Mouse (Mus musculus): ENCODE results near the gene Cnot2. TPM values are rescaled to one million over a fixed set of nuclear protein-coding genes. Genes with fewer than 3 reads are reported as not detected.

Cnot2 gene
- polyA plus RNA-seq, 1 experiment from 2014 or later: 73.4 TPM

DNA sequence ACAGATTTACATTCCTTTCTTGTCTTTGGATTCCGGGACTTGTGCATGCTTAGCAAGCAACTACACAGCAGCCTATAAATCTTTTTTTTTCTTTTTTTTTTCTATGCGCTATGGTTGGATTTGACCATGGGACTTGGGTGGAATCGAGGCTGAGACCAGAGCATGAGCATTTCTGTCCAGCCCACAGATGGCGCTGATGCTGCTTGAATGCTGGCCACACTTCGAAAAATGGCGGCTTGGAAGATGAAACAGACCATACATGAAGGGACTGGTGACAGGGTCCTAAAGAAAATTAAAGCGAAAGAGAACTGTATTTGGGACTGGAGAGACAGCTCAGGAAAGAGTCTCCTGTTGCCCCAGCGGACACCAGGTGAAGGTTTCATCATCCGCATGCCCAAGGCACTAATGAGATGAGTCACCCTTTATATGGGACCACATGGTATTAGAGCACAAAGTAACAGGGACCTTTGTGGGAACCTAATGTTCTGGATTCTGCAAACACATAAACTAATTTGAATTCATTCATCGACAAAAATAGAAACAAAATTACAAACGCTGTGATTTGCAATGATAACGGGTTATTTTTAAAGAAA, 117.5 kb downstream of the Cnot2 start:
- no peak for ATAC-seq (replicated peaks; ENCODE audit: low FRiP score, low read depth)
- WGBS: 92% methylated on average over 12 of the region's 12 CpGs

DNA sequence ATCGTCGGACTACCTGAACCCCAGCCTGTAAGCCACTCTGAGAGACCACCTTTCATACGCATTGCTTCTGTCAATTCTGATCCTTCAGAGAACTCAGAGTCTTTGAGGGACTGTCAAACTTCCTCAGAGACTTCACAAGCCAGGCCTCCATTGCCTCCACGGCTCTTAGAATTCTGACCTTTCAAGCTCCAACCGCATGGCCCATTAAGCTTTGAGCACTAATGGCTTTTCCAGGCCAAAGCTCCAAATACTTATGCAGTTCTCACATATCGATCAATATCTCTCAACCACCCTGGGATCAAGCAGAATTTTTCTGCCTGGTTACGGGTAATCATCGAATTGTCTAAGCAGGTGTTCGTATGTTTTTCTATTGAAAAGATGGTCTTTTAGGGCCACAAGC, 119.9 kb downstream of the Cnot2 start:
- ATAC-seq (replicated peaks; ENCODE audit: low FRiP score, low read depth) (no peak), DNase-seq (ENCODE audit: low spot score) (no peak)
- no peak for TF ChIP-seq CTCF (IDR thresholded peaks at IDR 0.05; ENCODE audit: low read depth)
- H3K9ac ChIP-seq (ENCODE audit: low read depth, low read length): no peak overlapping the region
- H3K4me3 ChIP-seq (replicated peaks; ENCODE audit: low read depth, low read length): no peak overlapping the region
- H3K27me3 ChIP-seq (ENCODE audit: insufficient read depth, low read length): no peaks in the 10 kb centered on the region
- WGBS: 56% methylated on average over 9 of the region's 9 CpGs
- no peaks in the 10 kb centered on the region for H3K4me1 ChIP-seq (replicated peaks; ENCODE audit: insufficient read depth, low read length)
- H3K36me3 ChIP-seq (ENCODE audit: insufficient read depth, low read length): no peaks in the 10 kb centered on the region
- H3K27ac ChIP-seq: no peak overlapping the region
- no peak overlapping the region for H3K4me2 ChIP-seq (ENCODE audit: low read length)
- no peaks in the 10 kb centered on the region for H3K9me3 ChIP-seq (replicated peaks; ENCODE audit: low read length)

More for the DNA sequence above, 117.5 kb downstream of the Cnot2 start:
- no peaks in the 10 kb centered on the region for H3K9me3 ChIP-seq (replicated peaks; ENCODE audit: low read length)
- no peaks in the 10 kb centered on the region for H3K36me3 ChIP-seq (ENCODE audit: insufficient read depth, low read length)
- no peak overlapping the region for H3K4me2 ChIP-seq (ENCODE audit: low read length)
- no peak overlapping the region for H3K9ac ChIP-seq (ENCODE audit: low read depth, low read length)
- H3K4me1 ChIP-seq (replicated peaks; ENCODE audit: insufficient read depth, low read length): no peaks in the 10 kb centered on the region
- no peaks in the 10 kb centered on the region for H3K27me3 ChIP-seq (ENCODE audit: insufficient read depth, low read length)
- peak; percentile 5; the same call in 1 of the 2 replicates for TF ChIP-seq CTCF (IDR thresholded peaks at IDR 0.05; ENCODE audit: low read depth)
- no peak overlapping the region for H3K4me3 ChIP-seq (replicated peaks; ENCODE audit: low read depth, low read length)
- H3K27ac ChIP-seq: no peak overlapping the region
- DNase-seq (ENCODE audit: low spot score): no peak

DNA sequence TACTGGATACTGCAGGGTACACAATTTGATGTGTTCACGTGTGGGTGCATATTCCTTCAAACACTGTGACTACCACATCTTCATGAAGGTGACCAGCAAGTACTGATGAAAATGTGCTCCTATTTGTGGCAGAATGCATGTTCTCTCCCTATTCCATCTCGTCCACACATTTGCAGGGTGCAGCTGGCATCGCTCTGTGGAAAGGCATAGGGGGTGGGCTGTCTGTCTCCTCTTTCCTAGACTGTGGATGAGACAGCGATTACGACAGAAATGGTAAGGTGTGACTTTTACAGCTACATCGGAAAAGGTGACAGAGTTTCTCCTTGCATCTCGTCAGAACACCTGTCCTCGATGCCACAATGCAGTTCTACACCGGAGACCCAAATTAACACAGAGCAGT, 122.5 kb downstream of the Cnot2 start:
- H3K9ac ChIP-seq (ENCODE audit: low read depth, low read length): no peak overlapping the region
- no peak for ATAC-seq (replicated peaks; ENCODE audit: low FRiP score, low read depth)
- WGBS: 91% methylated on average over 9 of the region's 9 CpGs
- no peak overlapping the region for H3K4me3 ChIP-seq (replicated peaks; ENCODE audit: low read depth, low read length)
- no peak for TF ChIP-seq CTCF (IDR thresholded peaks at IDR 0.05; ENCODE audit: low read depth)
- H3K27ac ChIP-seq: no peak overlapping the region
- no peaks in the 10 kb centered on the region for H3K4me1 ChIP-seq (replicated peaks; ENCODE audit: insufficient read depth, low read length)
- no peaks in the 10 kb centered on the region for H3K36me3 ChIP-seq (ENCODE audit: insufficient read depth, low read length)
- no peak overlapping the region for H3K4me2 ChIP-seq (ENCODE audit: low read length)
- H3K9me3 ChIP-seq (replicated peaks; ENCODE audit: low read length): no peaks in the 10 kb centered on the region
- no peak for DNase-seq (ENCODE audit: low spot score)
- H3K27me3 ChIP-seq (ENCODE audit: insufficient read depth, low read length): no peaks in the 10 kb centered on the region

DNA sequence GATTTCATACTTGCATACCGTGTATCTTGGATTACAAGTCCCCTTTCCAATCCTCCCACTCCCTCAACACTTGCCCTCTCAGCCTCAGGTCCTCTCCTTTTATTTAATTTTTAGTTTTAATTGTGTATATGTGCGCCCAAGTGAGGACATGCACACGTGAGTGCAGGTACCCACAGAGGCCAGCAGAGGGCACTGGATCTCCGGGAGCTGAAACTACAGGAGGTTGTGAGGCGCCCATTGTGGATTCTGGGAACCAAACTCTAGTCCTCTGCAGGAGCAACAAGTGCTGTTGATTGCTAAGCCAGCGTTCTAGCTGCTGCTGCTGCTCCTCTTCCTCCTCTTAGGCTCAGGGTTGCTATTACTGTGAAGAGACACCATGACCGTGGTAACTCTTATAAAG, 128.5 kb downstream of the Cnot2 start:
- 97% methylated on average over 7 of the region's 7 CpGs for WGBS
- H3K4me3 ChIP-seq (replicated peaks; ENCODE audit: low read depth, low read length): no peak overlapping the region
- no peak overlapping the region for H3K27ac ChIP-seq
- no peak overlapping the region for H3K9ac ChIP-seq (ENCODE audit: low read depth, low read length)
- ATAC-seq (replicated peaks; ENCODE audit: low FRiP score, low read depth) (no peak), DNase-seq (ENCODE audit: low spot score) (no peak)
- no peak for TF ChIP-seq CTCF (IDR thresholded peaks at IDR 0.05; ENCODE audit: low read depth)
- no peaks in the 10 kb centered on the region for H3K4me1 ChIP-seq (replicated peaks; ENCODE audit: insufficient read depth, low read length)
- no peaks in the 10 kb centered on the region for H3K9me3 ChIP-seq (replicated peaks; ENCODE audit: low read length)
- H3K36me3 ChIP-seq (ENCODE audit: insufficient read depth, low read length): no peaks in the 10 kb centered on the region
- no peaks in the 10 kb centered on the region for H3K27me3 ChIP-seq (ENCODE audit: insufficient read depth, low read length)
- no peak overlapping the region for H3K4me2 ChIP-seq (ENCODE audit: low read length)

DNA sequence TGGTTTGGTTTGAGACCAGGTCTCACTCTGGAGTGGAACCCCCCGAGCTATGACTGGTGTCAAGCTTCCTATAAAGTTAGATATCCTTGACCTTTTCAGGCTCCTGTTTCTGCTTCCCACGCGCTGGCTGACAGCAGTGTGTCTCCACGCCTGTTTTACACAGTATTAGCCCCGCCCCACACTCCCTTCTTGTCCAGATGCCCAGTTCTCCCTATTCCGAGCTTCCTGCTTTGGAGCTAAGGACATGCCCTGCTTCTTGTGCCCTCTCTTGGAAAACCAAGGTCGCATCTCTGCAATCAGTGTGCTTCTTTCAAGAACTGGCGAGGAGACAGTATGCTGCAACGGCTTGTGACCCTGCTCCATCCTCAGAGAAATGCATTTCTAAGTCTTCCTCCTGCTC, 130.7 kb downstream of the Cnot2 start:
- H3K27ac ChIP-seq: no peak overlapping the region

DNA sequence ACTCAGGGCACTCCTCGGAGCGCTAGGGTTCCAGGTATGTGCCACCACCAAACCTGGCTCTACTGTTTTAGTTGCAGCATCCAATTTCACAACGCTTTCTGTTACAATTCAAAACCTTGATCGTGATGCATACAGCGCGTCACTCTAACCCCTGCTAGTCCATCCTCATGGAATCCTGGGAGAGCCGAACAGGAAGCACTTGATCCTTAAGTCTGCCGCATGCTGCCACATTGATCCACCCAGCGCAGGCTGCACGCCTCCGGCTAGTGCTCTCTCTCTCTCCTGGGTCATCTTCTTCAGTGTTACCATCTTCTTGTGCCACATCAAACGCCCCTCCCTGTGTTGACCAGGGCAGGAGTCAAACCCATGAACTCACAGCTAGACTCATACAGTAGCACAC, 133.1 kb downstream of the Cnot2 start:
- no peak for ATAC-seq (replicated peaks; ENCODE audit: low FRiP score, low read depth)
- no peak overlapping the region for H3K9ac ChIP-seq (ENCODE audit: low read depth, low read length)
- H3K36me3 ChIP-seq (ENCODE audit: insufficient read depth, low read length): no peaks in the 10 kb centered on the region
- no peaks in the 10 kb centered on the region for H3K27me3 ChIP-seq (ENCODE audit: insufficient read depth, low read length)
- no peak for TF ChIP-seq CTCF (IDR thresholded peaks at IDR 0.05; ENCODE audit: low read depth)
- H3K4me2 ChIP-seq (ENCODE audit: low read length): no peak overlapping the region
- no peak overlapping the region for H3K27ac ChIP-seq
- H3K4me1 ChIP-seq (replicated peaks; ENCODE audit: insufficient read depth, low read length): no peaks in the 10 kb centered on the region
- no peak overlapping the region for H3K4me3 ChIP-seq (replicated peaks; ENCODE audit: low read depth, low read length)
- 94% methylated on average over 12 of the region's 12 CpGs for WGBS
- DNase-seq (ENCODE audit: low spot score): no peak
- H3K9me3 ChIP-seq (replicated peaks; ENCODE audit: low read length): no peaks in the 10 kb centered on the region

More for the DNA sequence above, 130.7 kb downstream of the Cnot2 start:
- Histone ChIP-seq H3K9me3 (replicated peaks; ENCODE audit: low read length) (no peaks in the 10 kb centered on the region), H3K9ac (ENCODE audit: low read depth, low read length) (no peak overlapping the region), H3K4me3 (replicated peaks; ENCODE audit: low read depth, low read length) (no peak overlapping the region), H3K4me1 (replicated peaks; ENCODE audit: insufficient read depth, low read length) (no peaks in the 10 kb centered on the region), H3K4me2 (ENCODE audit: low read length) (no peak overlapping the region), H3K27me3 (ENCODE audit: insufficient read depth, low read length) (no peaks in the 10 kb centered on the region), H3K36me3 (ENCODE audit: insufficient read depth, low read length) (no peaks in the 10 kb centered on the region)
- no peak for TF ChIP-seq CTCF (IDR thresholded peaks at IDR 0.05; ENCODE audit: low read depth)
- DNase-seq (ENCODE audit: low spot score): peak; percentile 10
- ATAC-seq (replicated peaks; ENCODE audit: low FRiP score, low read depth): no peak
- WGBS: 38% methylated on average over 9 of the region's 9 CpGs

DNA sequence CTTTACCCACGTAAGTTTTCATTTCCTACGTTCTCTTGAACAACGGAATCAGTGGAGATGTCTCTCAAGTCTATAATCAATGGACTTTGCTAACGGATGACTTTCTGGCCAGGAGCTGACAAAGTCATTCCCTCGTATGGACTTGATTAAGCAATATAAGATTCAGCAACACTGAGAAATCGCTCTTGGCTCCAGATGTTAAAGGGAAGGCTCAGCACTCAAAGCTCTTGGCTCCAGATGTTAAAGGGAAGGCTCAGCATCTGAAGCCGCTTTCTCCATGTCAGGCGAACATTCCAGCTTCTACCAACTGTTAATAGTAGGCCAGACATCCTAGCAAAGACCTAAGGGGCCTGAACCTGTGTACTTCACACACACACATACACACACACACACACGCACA, 134.1 kb downstream of the Cnot2 start:
- H3K9ac ChIP-seq (ENCODE audit: low read depth, low read length): no peak overlapping the region
- ATAC-seq (replicated peaks; ENCODE audit: low FRiP score, low read depth) (no peak), DNase-seq (ENCODE audit: low spot score) (no peak)
- no peaks in the 10 kb centered on the region for H3K9me3 ChIP-seq (replicated peaks; ENCODE audit: low read length)
- no peak for TF ChIP-seq CTCF (IDR thresholded peaks at IDR 0.05; ENCODE audit: low read depth)
- H3K36me3 ChIP-seq (ENCODE audit: insufficient read depth, low read length): no peaks in the 10 kb centered on the region
- no peaks in the 10 kb centered on the region for H3K4me1 ChIP-seq (replicated peaks; ENCODE audit: insufficient read depth, low read length)
- H3K4me3 ChIP-seq (replicated peaks; ENCODE audit: low read depth, low read length): no peak overlapping the region
- 88% methylated on average over 9 of the region's 9 CpGs for WGBS
- H3K27me3 ChIP-seq (ENCODE audit: insufficient read depth, low read length): no peaks in the 10 kb centered on the region
- no peak overlapping the region for H3K27ac ChIP-seq
- no peak overlapping the region for H3K4me2 ChIP-seq (ENCODE audit: low read length)

All from kidney, postnatal 0 days (tissue).